Mouse (Mus musculus) C2C12 (cell line): Measurements from ENCODE around the gene Rpl3l.

Experiments
- CEBPB ChIP-seq: IDR thresholded peaks from one replicate; pipeline ENCODE4 v1.6.1; 2011; ENCODE audit warnings: low read depth, mild to moderate bottlenecking, control low read depth, moderate library complexity
- CTCF ChIP-seq: IDR thresholded peaks from one replicate; pipeline ENCODE4 v1.5.1; 2011; ENCODE audit not compliant: control insufficient read depth, insufficient read depth, insufficient read length
- FOSL1 ChIP-seq: IDR thresholded peaks from one replicate; pipeline ENCODE4 v1.8.0; 2011; ENCODE audit warnings: mild to moderate bottlenecking, low read length; ENCODE audit not compliant: poor library complexity, insufficient read depth, severe bottlenecking
- MAX ChIP-seq: IDR thresholded peaks from one replicate; pipeline ENCODE4 v1.6.1; 2011; ENCODE audit warnings: mild to moderate bottlenecking, control low read depth
- MYOD1 ChIP-seq: IDR thresholded peaks from one replicate; pipeline ENCODE4 v1.6.1; 2011; ENCODE audit warnings: low read depth; ENCODE audit not compliant: control insufficient read depth, insufficient read length
- MYOG ChIP-seq: IDR thresholded peaks from one replicate; pipeline ENCODE4 v1.6.1; 2011; ENCODE audit not compliant: control insufficient read depth, insufficient read length; ENCODE audit errors: extremely low read depth
- USF1 ChIP-seq: IDR thresholded peaks from one replicate; pipeline ENCODE4 v1.6.1; 2011; ENCODE audit warnings: low read depth, mild to moderate bottlenecking, control low read depth, moderate library complexity

GRCm38 (mm10) chr17:24745526-24746497 lies 18.2 kb downstream of the Rpl3l start:
- TF ChIP-seq CTCF (peak; percentile 54), USF1 (no peak), CEBPB (no peak), MYOD1 (no peak), MAX (peak; percentile 30), MYOG (no peak), FOSL1 (no peak)
